Mouse (Mus musculus) testis, adult 2 months (tissue): ENCODE measurements around the gene Lrig1.

Experiments
- CTCF ChIP-seq: fragments of 200-500 bp; IDR thresholded peaks from 2 replicates; pipeline ENCODE4 v1.5.1; 2012; ENCODE audit warnings: low read depth, mild to moderate bottlenecking, inconsistent platforms, low read length, moderate library complexity; ENCODE audit not compliant: control insufficient read depth, insufficient read depth, insufficient replicate concordance
- POLR2A ChIP-seq: fragments of 200-500 bp; IDR thresholded peaks from 2 replicates; pipeline ENCODE4 v1.6.1; 2012; ENCODE audit warnings: low read depth, mild to moderate bottlenecking, inconsistent platforms, low read length, moderate library complexity; ENCODE audit not compliant: control insufficient read depth

GRCm38 (mm10) chr6:94658136-94658480 is 41.9 kb downstream of the Lrig1 start:
- TF ChIP-seq CTCF (no peak), POLR2A (no peak)
